Mouse (Mus musculus) myocyte (in vitro differentiated cells): ENCODE data around the gene Polr2c.

Source experiments
- E2F4 ChIP-seq: IDR thresholded peaks from one replicate; pipeline ENCODE4 v1.6.1; 2011; ENCODE audit warnings: mild to moderate bottlenecking, control low read depth, moderate library complexity; ENCODE audit not compliant: insufficient read depth
- MAX ChIP-seq: IDR thresholded peaks from one replicate; pipeline ENCODE4 v1.6.1; 2011; ENCODE audit warnings: low read depth, mild to moderate bottlenecking, control low read depth
- POLR2A ChIP-seq: IDR thresholded peaks from one replicate; pipeline ENCODE4 v1.6.1; 2011; ENCODE audit warnings: low read depth, mild to moderate bottlenecking, control low read depth, moderate library complexity; ENCODE audit not compliant: insufficient read length

DNA sequence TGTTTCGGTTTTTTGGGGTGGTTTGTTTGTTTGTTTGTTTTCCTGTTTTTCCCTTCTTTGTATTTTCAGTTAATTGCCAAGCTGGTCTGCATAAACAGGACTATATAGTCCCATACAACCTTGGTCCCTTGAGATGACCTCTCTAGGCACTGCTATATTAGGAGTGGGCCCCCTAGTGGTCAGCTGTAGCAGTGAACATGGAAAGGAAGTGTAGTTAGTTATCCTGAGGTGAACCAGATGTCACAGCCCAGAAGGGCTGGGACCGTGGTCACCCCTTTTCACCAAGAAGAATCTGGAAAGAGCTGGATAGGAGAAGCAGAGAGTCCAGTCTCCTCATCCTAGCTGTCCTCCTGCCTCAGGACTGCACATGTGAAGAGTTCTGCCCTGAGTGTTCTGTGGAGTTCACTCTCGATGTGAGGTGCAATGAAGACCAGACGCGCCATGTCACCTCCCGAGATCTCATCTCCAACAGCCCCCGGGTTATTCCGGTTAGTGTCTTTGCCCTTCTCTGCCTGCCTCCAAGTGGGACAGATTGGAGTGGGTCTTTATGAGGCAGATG lies 4.2 kb downstream of the Polr2c start:
- TF ChIP-seq POLR2A (no peak), E2F4 (no peak), MAX (no peak)
